8 mouse cellular contexts compared by ENCODE assay signal in the genomic region with DNA sequence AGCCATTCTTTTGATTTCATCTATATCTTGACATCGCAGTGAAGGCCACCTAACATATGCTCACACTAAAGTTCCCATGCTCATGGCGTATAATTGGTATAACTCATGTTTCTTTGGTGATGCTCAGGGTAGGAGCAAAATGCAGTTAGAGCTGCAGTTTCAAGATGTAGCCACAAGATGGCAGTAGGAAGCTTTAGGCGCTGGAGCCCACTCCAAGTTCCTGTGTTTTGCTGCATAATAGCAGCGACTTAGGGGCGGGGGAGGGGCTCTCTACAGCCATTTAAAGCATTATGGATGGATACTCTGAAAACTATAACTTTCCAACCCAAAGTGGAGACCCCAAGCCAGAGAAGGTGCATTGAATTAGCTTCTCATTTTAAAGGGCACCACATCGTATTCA. TPM values are rescaled to one million over a fixed set of nuclear protein-coding genes. Genes with fewer than 3 reads are reported as not detected.
DNase-seq lines count a peak whose midpoint lies in the region; ATAC-seq and TF ChIP-seq lines count a peak whose summit lies in the region.

No protein-coding gene starts in this region.

- TF ChIP-seq EP300 in heart, postnatal 0 days (IDR thresholded peaks at IDR 0.05; ENCODE audit: low read depth) = no peak
- TF ChIP-seq EP300 in liver, embryonic 14.5 days (IDR thresholded peaks at IDR 0.05; ENCODE audit: low read depth) = no peak

- H3K27me3 ChIP-seq in heart, postnatal 0 days (ENCODE audit: control insufficient read depth, insufficient read depth, low read length) = no peaks in the 10 kb centered on the region
- H3K27me3 ChIP-seq in kidney, embryonic 16.5 days (ENCODE audit: insufficient read depth, low read length) = no peaks in the 10 kb centered on the region
- no peaks in the 10 kb centered on the region for H3K27me3 ChIP-seq in liver, embryonic 14.5 days (ENCODE audit: control insufficient read depth, insufficient read depth, low read length)
- no peaks in the 10 kb centered on the region for H3K27me3 ChIP-seq in neural tube, embryonic 15.5 days (replicated peaks)

- TF ChIP-seq CTCF in heart, postnatal 0 days (IDR thresholded peaks at IDR 0.05; ENCODE audit: low read depth) = peak; percentile 78
- peak; percentile 81 for TF ChIP-seq CTCF in liver, embryonic 14.5 days (IDR thresholded peaks at IDR 0.05; ENCODE audit: low read depth)

- no peaks in the 10 kb centered on the region for H3K36me3 ChIP-seq in heart, postnatal 0 days (replicated peaks; ENCODE audit: control insufficient read depth, insufficient read depth, low read length)
- H3K36me3 ChIP-seq in kidney, embryonic 16.5 days (ENCODE audit: insufficient read depth, low read length) = no peaks in the 10 kb centered on the region
- H3K36me3 ChIP-seq in liver, embryonic 14.5 days (replicated peaks; ENCODE audit: control insufficient read depth, insufficient read depth, low read depth) = no peaks in the 10 kb centered on the region
- H3K36me3 ChIP-seq in neural tube, embryonic 15.5 days = no peaks in the 10 kb centered on the region

- no peaks in the 10 kb centered on the region for H3K4me1 ChIP-seq in heart, postnatal 0 days (ENCODE audit: control insufficient read depth, insufficient read depth)
- no peaks in the 10 kb centered on the region for H3K4me1 ChIP-seq in kidney, embryonic 16.5 days (ENCODE audit: insufficient read depth, low read length)
- H3K4me1 ChIP-seq in liver, embryonic 14.5 days (replicated peaks; ENCODE audit: control insufficient read depth in 2 of 2, insufficient read depth in 2 of 2, low read length in 1 of 2) = no peaks in the 10 kb centered on the region
- no peaks in the 10 kb centered on the region for H3K4me1 ChIP-seq in neural tube, embryonic 15.5 days

- no peak overlapping the region for H3K9ac ChIP-seq in heart, postnatal 0 days (replicated peaks; ENCODE audit: low read depth, low read length)
- no peak overlapping the region for H3K9ac ChIP-seq in kidney, embryonic 16.5 days (replicated peaks; ENCODE audit: low read length)
- H3K9ac ChIP-seq in liver, embryonic 14.5 days (replicated peaks) = no peak overlapping the region
- no peak overlapping the region for H3K9ac ChIP-seq in neural tube, embryonic 15.5 days (replicated peaks)

- no peak for ATAC-seq in heart, postnatal 0 days (ENCODE audit: insufficient read depth, low read depth)
- 0 out of 2 replicates have a peak, but pooled peaks have one; percentile 52 for ATAC-seq in erythroblast, adult 5-6 weeks (replicated peaks; ENCODE audit: low FRiP score, poor library complexity, severe bottlenecking)
- ATAC-seq in kidney, embryonic 16.5 days (ENCODE audit: low FRiP score, low TSS enrichment) = peak; percentile 74; the same call in 1 of the 2 replicates
- ATAC-seq in liver, embryonic 14.5 days (ENCODE audit: insufficient read depth) = no peak
- ATAC-seq in neural tube, embryonic 15.5 days (ENCODE audit: low FRiP score) = peak; percentile 61; the same call in 1 of the 2 replicates

- no peak overlapping the region for H3K4me3 ChIP-seq in heart, postnatal 0 days (ENCODE audit: low read depth, low read length)
- H3K4me3 ChIP-seq in kidney, embryonic 16.5 days (ENCODE audit: low read length) = no peak overlapping the region
- no peak overlapping the region for H3K4me3 ChIP-seq in liver, embryonic 14.5 days (ENCODE audit: insufficient read depth in 1 of 2, low read depth in 2 of 2, low read length in 2 of 2)
- H3K4me3 ChIP-seq in neural tube, embryonic 15.5 days (replicated peaks) = no peak overlapping the region

- H3K27ac ChIP-seq in heart, postnatal 0 days (ENCODE audit: low read depth) = no peak overlapping the region
- H3K27ac ChIP-seq in kidney, embryonic 16.5 days (ENCODE audit: low read length) = no peak overlapping the region
- H3K27ac ChIP-seq in liver, embryonic 14.5 days = no peak overlapping the region
- no peak overlapping the region for H3K27ac ChIP-seq in neural tube, embryonic 15.5 days (replicated peaks)

- WGBS in heart, postnatal 0 days = 17% methylated on average over 6 of the region's 6 CpGs
- 16% methylated on average over 6 of the region's 6 CpGs for WGBS in kidney, embryonic 16.5 days
- 17% methylated on average over 6 of the region's 6 CpGs for WGBS in liver, embryonic 14.5 days (ENCODE audit: insufficient replicate concordance)
- WGBS in neural tube, embryonic 15.5 days = 20% methylated on average over 6 of the region's 6 CpGs

- intact Hi-C loops in heart, postnatal 25 days (cut with DNase I) = loop anchor here (5.0 to 10.0 kb wide), 2 partner anchors 159 to 654 kb away; a partner anchor contains a TSS

- H3K4me2 ChIP-seq in heart, postnatal 0 days (ENCODE audit: low read depth, low read length) = no peak overlapping the region
- no peak overlapping the region for H3K4me2 ChIP-seq in kidney, embryonic 16.5 days (replicated peaks; ENCODE audit: low read depth, low read length)
- no peak overlapping the region for H3K4me2 ChIP-seq in liver, embryonic 14.5 days (ENCODE audit: low read depth)
- no peak overlapping the region for H3K4me2 ChIP-seq in neural tube, embryonic 15.5 days

- DNase-seq in heart, postnatal 0 days (ENCODE audit: low spot score) = peak; percentile 47
- DNase-seq in heart, postnatal 25 days (ENCODE audit: low spot score) = no peak
- DNase-seq in R1 (ENCODE audit: low read depth, low spot score) = peak; percentile 60
- DNase-seq in liver, embryonic 14.5 days (ENCODE audit: low read depth in 3 of 3, low spot score in 3 of 3) = peak; percentile 0 to 10 (median 6)
- no peak for DNase-seq in spleen, postnatal 4 days (ENCODE audit: low spot score in 2 of 2)

- H3K9me3 ChIP-seq in heart, postnatal 0 days (replicated peaks; ENCODE audit: control insufficient read depth, low read length) = no peaks in the 10 kb centered on the region
- H3K9me3 ChIP-seq in kidney, embryonic 16.5 days (ENCODE audit: low read length) = no peaks in the 10 kb centered on the region
- no peaks in the 10 kb centered on the region for H3K9me3 ChIP-seq in liver, embryonic 14.5 days (ENCODE audit: control insufficient read depth, low read length)
- H3K9me3 ChIP-seq in neural tube, embryonic 15.5 days (replicated peaks) = no peaks in the 10 kb centered on the region

RNA-seq across cellular contexts. Expression of a gene that starts 16.4 kb away (rescaled TPM):
- total RNA-seq in heart, postnatal 0 days (2014; rRNA removed; ENCODE audit: low replicate concordance) = not detected in 2 replicates
- polyA plus RNA-seq in heart, postnatal 0 days (2015; fragmentation: Nextera tagmentation; extraction: Ambion mirVana) = not detected in 2 replicates
- total RNA-seq in heart, postnatal 25 days (2021) = not detected
- total RNA-seq in erythroblast, adult 5-6 weeks (2015; ENCODE audit: low replicate concordance) = not detected in 2 replicates
- not detected in 2 replicates for total RNA-seq in erythroblast, adult 5-6 weeks (2017; ENCODE audit: low replicate concordance)
- not detected in 2 replicates for polyA plus RNA-seq in kidney, embryonic 16.5 days (2015; fragmentation: Nextera tagmentation; extraction: Ambion mirVana)
- not detected in 2 replicates for polyA plus RNA-seq in liver, embryonic 14.5 days (2012; rRNA removed)
- polyA plus RNA-seq in liver, embryonic 14.5 days (2014; fragmentation: Nextera tagmentation; extraction: Ambion mirVana) = not detected in 2 replicates
- polyA plus RNA-seq in neural tube, embryonic 15.5 days (2015; fragmentation: Nextera tagmentation; extraction: Ambion mirVana) = not detected in 2 replicates

RNA-seq across cellular contexts. Expression of a gene that starts 47.1 kb away (rescaled TPM):
- total RNA-seq in heart, postnatal 0 days (2014; rRNA removed; ENCODE audit: low replicate concordance) = 15.8 and 21.1 TPM in 2 replicates
- 29.9 and 32.8 TPM in 2 replicates for polyA plus RNA-seq in heart, postnatal 0 days (2015; fragmentation: Nextera tagmentation; extraction: Ambion mirVana)
- 10 to 100 TPM; 14.7 to 15.6 TPM for total RNA-seq in heart, postnatal 25 days (2021)
- 5.0 and 7.5 TPM in 2 replicates for total RNA-seq in erythroblast, adult 5-6 weeks (2015; ENCODE audit: low replicate concordance)
- 8.6 and 9.9 TPM in 2 replicates for total RNA-seq in erythroblast, adult 5-6 weeks (2017; ENCODE audit: low replicate concordance)
- 84.4 and 85.7 TPM in 2 replicates for polyA plus RNA-seq in kidney, embryonic 16.5 days (2015; fragmentation: Nextera tagmentation; extraction: Ambion mirVana)
- polyA plus RNA-seq in liver, embryonic 14.5 days (2012; rRNA removed) = 8.7 and 14.6 TPM in 2 replicates
- polyA plus RNA-seq in liver, embryonic 14.5 days (2014; fragmentation: Nextera tagmentation; extraction: Ambion mirVana) = 28.1 and 31.2 TPM in 2 replicates
- 65.0 and 68.6 TPM in 2 replicates for polyA plus RNA-seq in neural tube, embryonic 15.5 days (2015; fragmentation: Nextera tagmentation; extraction: Ambion mirVana)

Comparison
In these comparisons a context has a peak if more than half of its experiments do, and no peak if none do; other contexts are left out.
1. DNase-seq: peak in heart, postnatal 0 days (single experiment), R1 (single experiment) and liver, embryonic 14.5 days (3 of 3); none in heart, postnatal 25 days (single experiment) and spleen, postnatal 4 days (0 of 2).
2. ATAC-seq: peak in erythroblast, adult 5-6 weeks (single experiment), kidney, embryonic 16.5 days (single experiment) and neural tube, embryonic 15.5 days (single experiment); none in heart, postnatal 0 days (single experiment) and liver, embryonic 14.5 days (single experiment).